Mouse (Mus musculus): ENCODE results near the gene Mboat2.
A peak's percentile ranks its signal among the peaks of the same experiment; 100 is the strongest.

The Mboat2 gene

DNA sequence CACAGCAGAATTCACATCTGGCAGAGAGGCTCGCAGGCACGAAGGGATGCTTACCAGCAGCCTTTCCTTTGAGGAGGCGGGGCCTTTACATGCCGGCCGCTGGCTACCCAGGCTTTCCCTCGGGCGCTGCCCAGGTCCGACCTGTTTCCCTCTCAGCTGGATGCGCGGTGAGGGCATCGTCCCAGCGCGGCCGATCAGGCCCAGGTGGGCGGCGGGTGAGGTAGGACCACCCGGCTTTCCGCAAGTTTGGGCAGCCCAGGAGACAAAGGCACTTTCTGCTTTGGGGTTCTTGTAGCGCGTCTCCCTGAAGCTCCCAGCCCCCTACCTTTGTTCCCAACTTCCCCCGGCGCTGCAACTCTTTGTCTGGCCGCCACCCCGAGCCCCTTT lies at the start of gene Mboat2:
Gene Mboat2 (plus strand): TSS at position 114 of the 387 bp plus-strand sequence.
- peak; percentile 36 to 41 for DNase-seq (ENCODE audit: low spot score in 2 of 2)

DNA sequence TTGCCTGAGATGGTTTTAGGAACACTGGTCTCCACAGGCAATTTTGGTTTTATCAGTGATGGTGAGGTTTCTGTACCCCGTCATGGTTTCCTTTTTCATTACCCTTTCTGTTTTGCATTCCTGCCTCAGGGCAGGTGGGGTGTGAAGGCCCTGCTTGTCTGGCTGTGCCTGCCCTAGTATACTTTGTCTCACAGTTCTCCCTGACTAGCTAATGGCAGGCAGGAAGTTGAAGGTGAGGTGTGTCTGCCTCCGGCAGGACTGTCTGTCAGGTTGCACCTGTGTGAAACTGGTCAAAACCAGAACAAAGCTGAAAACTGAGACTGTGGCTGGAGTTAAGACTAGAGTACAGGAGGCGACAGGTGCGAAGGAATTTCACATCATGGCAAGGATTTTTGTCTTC lies 46.9 kb upstream of the Mboat2 start:
- no peak for DNase-seq (ENCODE audit: low spot score in 2 of 2)

DNA sequence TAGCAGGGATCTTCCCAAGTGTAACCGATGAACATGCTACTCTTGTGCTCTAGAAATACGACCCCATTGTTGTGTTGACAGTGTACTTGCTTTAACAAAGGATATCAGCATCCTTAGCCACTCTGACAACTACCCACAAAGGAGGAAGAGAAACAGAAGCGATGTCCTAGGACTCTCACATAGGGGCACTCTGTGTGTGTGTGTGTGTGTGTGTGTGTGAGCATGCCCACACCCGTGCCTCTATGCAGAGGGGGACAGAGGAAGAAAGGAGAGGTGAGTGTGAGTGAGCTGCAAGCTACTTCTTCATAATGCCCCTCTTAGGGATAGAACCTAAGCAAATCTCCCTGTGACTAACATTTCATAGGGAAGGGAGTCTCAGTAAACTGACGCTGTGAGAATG lies 44.8 kb upstream of the Mboat2 start:
- no peak for DNase-seq (ENCODE audit: low spot score in 2 of 2)

DNA sequence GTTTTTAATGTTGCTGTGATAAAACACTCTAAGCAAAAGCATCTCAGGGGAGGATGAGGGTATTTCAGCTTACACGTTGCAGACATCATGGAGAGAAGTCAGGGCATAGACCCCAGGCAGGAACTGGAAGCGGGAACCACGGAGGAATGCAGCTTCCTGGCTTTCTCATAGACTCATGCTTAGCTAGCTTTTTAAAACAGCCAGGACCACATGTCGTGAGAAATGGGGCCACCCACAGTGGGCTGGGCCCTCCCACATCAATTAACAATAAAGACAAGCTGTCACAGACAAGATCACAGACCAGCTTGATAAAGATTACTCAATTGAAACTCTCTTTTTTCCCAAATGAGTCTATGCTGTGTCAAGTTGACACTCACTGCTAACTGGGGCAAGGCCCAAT lies 44.4 kb upstream of the Mboat2 start:
- no peak for DNase-seq (ENCODE audit: low spot score in 2 of 2)

GRCm38 (mm10) chr12:24789659-24790058 lies 41.0 kb upstream of the Mboat2 start:
- DNase-seq (ENCODE audit: low spot score in 2 of 2) = no peak

DNA sequence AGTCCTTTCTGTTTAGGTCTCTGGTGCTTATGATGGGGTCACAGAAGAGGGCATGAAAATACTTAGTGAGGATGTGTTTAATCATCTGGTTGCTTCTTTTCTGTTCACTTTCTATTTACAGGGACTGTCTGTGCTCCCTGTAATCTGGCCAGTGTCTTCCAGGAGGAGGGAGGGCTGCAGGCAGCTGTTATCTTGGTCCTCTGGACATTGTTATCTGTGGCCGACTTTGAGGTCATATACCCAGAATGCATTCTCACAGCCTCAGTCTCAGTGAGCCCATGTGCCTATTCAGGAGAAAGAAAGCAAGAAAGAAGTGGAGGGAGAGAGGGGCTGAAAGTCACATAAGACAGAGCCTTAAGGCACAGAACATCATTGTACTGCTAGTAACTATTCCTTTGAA lies 19.4 kb upstream of the Mboat2 start:
- DNase-seq (ENCODE audit: low spot score in 2 of 2) = no peak

GRCm38 (mm10) chr12:24811906-24812305 lies 18.8 kb upstream of the Mboat2 start:
- no peak for DNase-seq (ENCODE audit: low spot score in 2 of 2)

GRCm38 (mm10) chr12:24822831-24823230 lies 7.8 kb upstream of the Mboat2 start:
- no peak for DNase-seq (ENCODE audit: low spot score in 2 of 2)

DNA sequence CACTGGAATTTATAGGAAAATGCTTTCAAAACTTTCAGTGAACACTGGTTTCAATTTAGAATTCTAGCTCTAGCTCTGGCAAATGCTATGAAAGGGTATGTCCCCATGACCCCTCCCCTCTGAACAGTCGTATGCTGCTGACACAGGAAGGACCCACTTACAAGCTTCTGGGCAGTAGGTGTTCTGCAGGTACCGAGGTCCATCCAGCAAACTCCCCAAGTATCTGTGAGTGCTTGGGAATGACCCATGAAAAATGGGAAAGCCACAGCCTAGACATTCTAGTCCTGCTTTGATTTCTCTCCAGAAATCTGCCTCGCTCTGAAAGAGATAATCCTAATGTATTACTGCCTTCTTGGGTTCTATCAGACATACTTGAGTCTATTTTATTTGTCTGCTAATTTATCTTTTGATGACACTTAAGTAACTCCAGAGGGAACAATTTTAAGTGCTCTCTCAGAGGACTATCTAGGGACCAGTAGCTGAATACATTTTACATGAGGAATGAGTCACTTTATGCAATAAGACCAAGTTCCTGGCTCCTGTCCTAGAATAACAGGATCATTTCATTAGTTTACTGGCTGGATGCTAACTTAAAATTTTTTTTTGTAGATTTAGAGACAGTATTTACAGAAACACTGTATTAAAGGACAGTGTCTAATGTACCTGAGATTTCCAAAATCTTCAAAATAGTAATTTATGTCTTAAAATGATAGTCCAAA lies 6.9 kb upstream of the Mboat2 start:
- DNase-seq (ENCODE audit: low spot score in 2 of 2) = no peak

GRCm38 (mm10) chr12:24830086-24830485 lies 593 bp upstream of the Mboat2 start:
- no peak for DNase-seq (ENCODE audit: low spot score in 2 of 2)

DNA sequence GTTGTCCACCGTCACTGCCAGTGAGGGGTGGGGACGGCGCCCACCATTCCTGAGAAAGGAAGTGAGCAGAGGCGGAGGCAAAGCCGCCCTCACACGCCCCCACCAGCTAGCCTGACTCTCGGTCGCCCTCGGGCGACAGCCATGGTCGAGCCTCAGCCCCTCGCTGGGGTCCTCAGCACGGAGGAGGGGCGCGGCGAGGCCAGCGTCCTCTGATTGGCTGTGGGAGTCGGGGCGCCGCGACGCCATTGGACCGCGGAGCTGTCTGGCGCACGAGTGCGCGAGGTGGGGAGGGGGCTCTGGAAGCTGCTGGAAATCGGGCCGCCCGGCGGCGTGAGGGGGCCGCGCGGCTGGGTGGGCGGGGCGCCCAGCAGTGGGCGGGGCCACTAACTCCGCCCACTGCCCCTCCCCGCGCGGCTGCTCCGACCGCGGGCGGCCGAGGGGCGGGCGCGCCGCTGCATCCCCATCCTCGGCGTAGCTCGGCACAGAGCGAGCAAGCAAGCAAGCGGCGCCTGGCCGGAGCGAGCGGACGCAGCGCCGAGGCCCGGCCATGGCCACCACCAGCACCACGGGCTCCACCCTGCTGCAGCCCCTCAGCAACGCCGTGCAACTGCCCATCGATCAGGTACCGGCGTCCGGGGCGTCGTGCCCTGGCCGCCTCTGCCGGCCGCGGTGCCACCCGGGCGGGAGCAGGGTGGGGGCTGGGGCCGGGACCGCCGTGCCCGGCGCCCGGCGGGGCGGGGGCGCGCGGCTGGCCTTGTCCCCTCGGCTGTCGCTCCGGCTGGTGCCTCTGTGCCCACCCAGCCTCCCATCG lies 679 bp downstream of the Mboat2 start:
- peak; percentile 78 to 83 for DNase-seq (ENCODE audit: low spot score in 2 of 2)

- no peak for DNase-seq (ENCODE audit: low spot score in 2 of 2)
Measured at GRCm38 (mm10) chr12:24831964-24832427, 1.3 kb downstream of the Mboat2 start.

DNA sequence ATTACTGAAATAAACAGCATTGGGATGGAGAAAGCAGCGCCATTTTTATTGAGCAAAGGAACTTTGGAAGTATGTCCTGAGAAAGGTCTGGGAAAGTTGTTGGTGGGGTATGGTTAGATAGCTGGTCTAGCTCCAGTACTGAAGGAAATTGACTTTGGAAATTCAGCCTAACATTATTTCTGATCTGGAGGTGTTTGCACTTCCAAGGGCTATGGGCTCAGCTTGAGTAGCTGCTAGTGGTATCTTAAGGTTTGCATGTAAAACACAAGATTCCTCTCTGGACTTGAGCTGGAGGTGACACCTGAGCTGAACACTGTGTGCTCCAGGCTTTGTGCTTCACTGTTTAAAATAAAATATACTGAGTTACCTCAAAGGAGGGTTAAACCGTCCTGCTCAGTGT lies 1.8 kb downstream of the Mboat2 start:
- no peak for DNase-seq (ENCODE audit: low spot score in 2 of 2)

GRCm38 (mm10) chr12:24837947-24838346 lies 7.3 kb downstream of the Mboat2 start:
- DNase-seq (ENCODE audit: low spot score in 2 of 2) = no peak

DNA sequence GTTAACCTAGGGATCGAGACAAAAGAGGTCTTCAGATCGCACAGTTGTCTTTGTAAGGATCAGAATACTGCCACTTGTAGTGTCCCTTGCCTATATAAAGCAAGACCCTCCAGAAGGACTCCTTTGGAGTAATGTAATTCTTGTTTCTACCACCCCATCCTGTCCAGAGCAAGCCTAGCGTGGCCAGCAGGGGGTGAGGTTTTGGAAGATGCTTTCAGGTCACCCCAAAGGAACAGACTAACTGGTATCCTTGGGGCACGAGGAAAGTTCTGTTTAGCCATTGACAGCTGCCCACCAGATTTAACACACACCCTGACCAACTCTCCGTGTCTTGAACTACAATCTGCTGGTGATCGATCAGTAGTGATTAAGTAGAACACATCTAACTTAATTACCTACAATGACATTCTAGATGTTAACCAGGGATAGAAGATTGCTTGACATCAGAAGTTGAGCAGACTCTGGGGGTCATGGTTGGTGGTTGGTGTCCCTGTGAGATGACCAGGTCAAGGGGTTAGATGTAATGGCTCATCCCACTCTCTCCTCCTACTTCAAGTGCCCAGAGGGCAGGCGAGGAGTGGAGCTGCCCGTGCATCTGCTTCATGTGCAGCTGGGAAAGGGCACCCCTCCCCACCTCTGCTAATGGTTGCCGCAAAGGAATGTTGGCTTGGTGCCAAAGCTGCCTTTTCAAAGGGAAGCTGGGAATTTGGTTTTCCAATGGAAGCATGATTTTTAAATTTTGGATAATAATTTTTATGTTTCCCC lies 10.6 kb downstream of the Mboat2 start:
- DNase-seq (ENCODE audit: low spot score in 2 of 2) = no peak

DNA sequence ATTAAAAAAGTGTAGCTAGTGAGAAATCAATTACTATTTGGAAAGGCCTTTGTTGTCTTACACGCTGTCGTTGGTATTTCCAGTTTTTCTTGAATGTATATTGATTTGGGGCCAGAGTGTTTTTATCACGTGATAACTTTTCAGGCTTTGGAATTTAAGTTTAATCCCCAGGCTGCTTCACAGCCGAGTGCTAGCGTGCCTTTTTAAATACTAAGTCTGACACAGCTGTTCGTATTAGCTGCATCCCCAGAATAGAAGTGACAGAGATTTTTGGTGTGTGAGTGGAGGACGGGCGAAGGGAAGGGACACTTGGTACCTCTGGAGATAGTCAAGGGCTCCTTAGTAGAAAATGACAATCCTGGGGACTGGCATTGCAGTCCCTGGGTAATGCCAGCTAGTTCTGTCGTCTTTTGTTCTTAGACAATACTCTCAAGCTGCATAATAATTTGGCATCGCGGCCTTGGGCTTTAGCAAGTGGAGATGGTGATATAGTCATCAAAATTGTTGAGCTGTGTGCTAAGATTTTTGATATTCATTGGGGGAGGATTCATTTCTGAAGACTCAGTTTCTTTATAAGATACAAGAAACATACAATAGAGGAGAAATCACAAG lies 11.7 kb downstream of the Mboat2 start:
- no peak for DNase-seq (ENCODE audit: low spot score in 2 of 2)

DNA sequence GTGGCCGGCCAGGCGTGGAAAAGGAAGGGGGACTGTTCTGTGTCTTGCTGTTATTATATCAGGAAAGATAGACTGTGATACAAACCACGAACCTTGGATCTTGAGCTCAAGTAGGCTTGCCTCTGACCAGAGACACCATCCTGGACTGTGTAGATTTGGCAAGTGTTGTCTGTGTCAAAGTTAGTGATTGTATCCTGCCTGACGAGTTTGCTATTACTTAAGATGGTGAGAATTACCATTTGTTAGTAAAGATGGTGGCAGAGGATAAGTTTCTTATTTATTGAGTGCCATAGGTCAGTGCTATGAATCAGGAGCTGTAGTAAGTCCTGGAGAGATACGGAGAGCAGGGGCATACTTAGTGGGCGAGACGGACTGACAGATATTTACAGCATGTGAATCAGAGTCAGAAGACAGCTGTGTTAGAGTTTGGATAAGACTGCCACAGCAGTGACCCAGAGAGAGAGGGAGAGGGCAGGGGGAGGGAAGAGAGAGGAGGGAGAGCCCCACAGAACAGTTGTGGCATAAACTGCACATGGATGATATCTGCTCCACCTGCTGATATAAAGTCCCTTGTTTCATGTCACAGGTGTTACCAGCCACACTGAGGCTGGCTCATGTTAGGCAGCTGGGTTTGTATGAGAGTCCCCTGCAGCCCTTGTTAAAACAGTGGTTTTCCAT lies 12.9 kb downstream of the Mboat2 start:
- DNase-seq (ENCODE audit: low spot score in 2 of 2) = no peak

GRCm38 (mm10) chr12:24845344-24845743 lies 14.7 kb downstream of the Mboat2 start:
- no peak for DNase-seq (ENCODE audit: low spot score in 2 of 2)

GRCm38 (mm10) chr12:24848107-24848506 lies 17.4 kb downstream of the Mboat2 start:
- DNase-seq (ENCODE audit: low spot score in 2 of 2) = no peak

DNA sequence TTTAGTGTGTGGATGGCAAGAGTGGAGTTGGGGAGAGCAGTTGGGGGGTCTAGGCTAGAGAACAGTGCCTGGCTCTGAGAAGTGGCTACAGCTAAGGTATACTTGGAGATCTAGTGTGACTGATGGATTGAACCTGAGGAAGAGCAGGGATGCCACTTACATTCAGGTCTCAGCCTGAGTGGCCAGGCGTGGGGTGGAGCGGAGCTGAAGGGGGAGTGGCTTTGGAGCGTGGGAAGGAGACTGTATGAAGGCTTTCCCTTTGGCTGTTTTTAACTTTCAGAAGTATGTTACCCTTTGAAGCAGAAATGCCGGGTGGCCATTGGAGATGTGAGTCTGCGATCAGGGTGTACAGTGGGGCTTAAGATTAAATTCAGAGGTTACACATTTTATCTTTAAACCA lies 26.7 kb downstream of the Mboat2 start:
- DNase-seq (ENCODE audit: low spot score in 2 of 2) = no peak

DNA sequence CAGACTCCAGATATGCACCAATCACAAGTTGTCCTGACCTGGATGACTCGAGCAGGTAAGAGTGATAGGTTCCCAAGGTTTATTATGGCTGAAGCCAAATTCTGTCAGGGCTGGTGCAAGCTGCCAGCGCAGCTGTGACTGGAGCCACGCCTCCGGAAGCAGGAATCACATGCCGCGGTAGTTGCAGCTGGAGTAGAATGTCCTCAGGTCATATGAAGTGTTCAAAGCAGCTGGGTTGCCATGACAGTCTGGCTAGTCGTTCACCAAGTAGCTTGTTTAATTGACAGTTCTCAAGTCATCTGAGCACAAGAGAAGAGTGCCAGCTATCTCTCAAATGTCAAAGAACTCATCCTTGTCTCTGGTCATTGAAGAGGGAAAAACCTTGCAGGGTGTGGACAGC lies 28.7 kb downstream of the Mboat2 start:
- DNase-seq (ENCODE audit: low spot score in 2 of 2) = no peak
